Mouse (Mus musculus) midbrain, embryonic 12.5 days (tissue): Measurements from ENCODE around the gene Zp3r. TPM values are rescaled to one million over a fixed set of nuclear protein-coding genes. Genes with fewer than 3 reads are reported as not detected.
A peak's percentile ranks its signal among the peaks of the same experiment; 100 is the strongest.

Experiments used
- ATAC-seq: fragments of 200-750 bp; cut with Nextera tagmentation; 2 replicates; pipeline ENCODE4 v1.8.0; 2017; ENCODE audit warnings: low read depth, moderate TSS enrichment, moderate library complexity; ENCODE audit not compliant: low FRiP score
- H3K27ac ChIP-seq: fragments of 300-500 bp; sonication (generic); replicated peaks from 2 replicates; pipeline ENCODE4 v1.5.1; 2016; ENCODE audit warnings: mild to moderate bottlenecking
- H3K27me3 ChIP-seq: fragments of 300-500 bp; sonication (generic); 2 replicates; pipeline ENCODE4 v1.6.1; 2016; ENCODE audit warnings: mild to moderate bottlenecking
- H3K36me3 ChIP-seq: fragments of 300-500 bp; sonication (generic); 2 replicates; pipeline ENCODE4 v1.6.1; 2016
- H3K4me1 ChIP-seq: fragments of 300-500 bp; sonication (generic); 2 replicates; pipeline ENCODE4 v1.6.1; 2016
- H3K4me2 ChIP-seq: fragments of 300-500 bp; sonication (generic); replicated peaks from 2 replicates; pipeline ENCODE4 v1.6.1; 2016; ENCODE audit warnings: mild to moderate bottlenecking, moderate library complexity
- H3K4me3 ChIP-seq: fragments of 300-500 bp; sonication (generic); 2 replicates; pipeline ENCODE4 v1.5.1; 2016; ENCODE audit warnings: mild to moderate bottlenecking
- H3K9ac ChIP-seq: fragments of 300-500 bp; sonication (generic); replicated peaks from 2 replicates; pipeline ENCODE4 v1.6.1; 2016; ENCODE audit warnings: mild to moderate bottlenecking, moderate library complexity
- H3K9me3 ChIP-seq: fragments of 300-500 bp; sonication (generic); 2 replicates; pipeline ENCODE4 v1.6.1; 2016; ENCODE audit warnings: mild to moderate bottlenecking
- WGBS: fragments of 180-500 bp; shearing (Covaris S2); methylation state at CpG from one replicate; pipeline ENCODE4 v1.1.7; 2016; 5-methylcytosine and 5-hydroxymethylcytosine counted together
- polyA plus RNA-seq: library from polyadenylated mRNA; unstranded; fragments of >200 nt; fragmentation: Nextera tagmentation; extraction: Ambion mirVana; gene quantifications from 2 replicates; pipeline ENCODE4 v1.2.1, GENCODE M21; 2016

Zp3r gene
- polyA plus RNA-seq, 1 experiment from 2014 or later, result not detected

- no peak overlapping the region for H3K27ac ChIP-seq
- no peaks in the 10 kb centered on the region for H3K4me1 ChIP-seq
- no peaks in the 10 kb centered on the region for H3K36me3 ChIP-seq
- H3K4me3 ChIP-seq, result no peak overlapping the region
- H3K9me3 ChIP-seq, result no peaks in the 10 kb centered on the region
- ATAC-seq, result no peak
- no peaks in the 10 kb centered on the region for H3K27me3 ChIP-seq
- H3K9ac ChIP-seq, result no peak overlapping the region
- 94% methylated on average over 4 of the region's 5 CpGs for WGBS
- H3K4me2 ChIP-seq, result no peak overlapping the region
Observed at GRCm38 (mm10) chr1:130551407-130552249, 77.8 kb downstream of the Zp3r start.

- Histone ChIP-seq H3K4me3 (no peak overlapping the region), H3K4me2 (no peak overlapping the region), H3K9ac (no peak overlapping the region), H3K36me3 (no peaks in the 10 kb centered on the region), H3K27ac (no peak overlapping the region), H3K4me1 (no peaks in the 10 kb centered on the region), H3K9me3 (no peaks in the 10 kb centered on the region), H3K27me3 (no peaks in the 10 kb centered on the region)
- WGBS, result 68% methylated on average over 19 of the region's 19 CpGs
- no peak for ATAC-seq
Observed at GRCm38 (mm10) chr1:130550242-130551167, 78.9 kb downstream of the Zp3r start.

- Histone ChIP-seq H3K4me3 (no peak overlapping the region), H3K9ac (no peak overlapping the region), H3K27ac (no peak overlapping the region), H3K4me2 (no peak overlapping the region), H3K36me3 (no peaks in the 10 kb centered on the region), H3K27me3 (no peaks in the 10 kb centered on the region), H3K4me1 (no peaks in the 10 kb centered on the region), H3K9me3 (no peaks in the 10 kb centered on the region)
- ATAC-seq, result no peak
- 84% methylated on average over 6 of the region's 6 CpGs for WGBS
Observed at GRCm38 (mm10) chr1:130549698-130550097, 79.7 kb downstream of the Zp3r start.

GRCm38 (mm10) chr1:130549160-130549559, 80.3 kb downstream of the Zp3r start:
- no peaks in the 10 kb centered on the region for H3K4me1 ChIP-seq
- no peak overlapping the region for H3K4me2 ChIP-seq
- no peak for ATAC-seq
- no peaks in the 10 kb centered on the region for H3K36me3 ChIP-seq
- no peaks in the 10 kb centered on the region for H3K9me3 ChIP-seq
- H3K9ac ChIP-seq, result no peak overlapping the region
- WGBS, result 60% methylated on average over 7 of the region's 7 CpGs
- no peaks in the 10 kb centered on the region for H3K27me3 ChIP-seq
- H3K4me3 ChIP-seq, result no peak overlapping the region
- H3K27ac ChIP-seq, result no peak overlapping the region

DNA sequence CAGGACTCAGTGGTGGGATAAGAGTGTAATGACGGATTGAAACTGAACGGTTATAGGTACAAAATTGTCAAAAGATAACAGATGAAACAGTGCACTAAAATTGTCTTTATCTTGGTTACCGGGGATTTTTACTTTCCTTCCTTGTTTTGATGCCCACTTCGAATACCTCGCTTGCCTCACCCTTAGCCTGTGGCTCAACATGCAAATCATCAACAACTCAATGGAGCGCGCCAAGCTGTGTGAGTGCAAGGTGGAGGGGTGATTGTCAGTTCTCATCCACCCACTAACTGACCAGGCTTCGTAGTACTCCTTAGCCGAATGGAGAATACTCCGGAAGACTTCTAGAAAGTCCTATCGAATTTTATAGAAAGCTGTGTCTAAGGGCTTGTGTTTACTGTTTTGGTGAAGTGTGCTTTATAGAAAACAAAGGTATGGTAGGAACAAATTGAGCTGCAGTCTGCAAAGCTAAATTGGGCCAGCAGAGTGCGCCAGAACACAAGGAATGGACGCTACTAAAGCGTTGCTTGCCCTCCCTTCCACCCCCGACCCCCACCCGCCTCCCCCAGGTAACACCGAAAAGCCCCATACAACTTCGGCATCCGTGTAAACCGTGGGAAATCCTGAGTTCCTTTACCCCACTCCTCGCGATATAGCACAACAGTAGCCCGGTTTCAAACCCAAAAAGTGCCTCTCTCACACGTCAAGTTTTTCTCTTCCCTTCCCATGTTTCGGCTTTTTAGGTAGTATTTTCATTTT, 81.6 kb downstream of the Zp3r start:
- ATAC-seq, result 0 out of 2 replicates have a peak, but pooled peaks have one; percentile 56
- H3K9ac ChIP-seq, result 0 out of 2 replicates have a peak overlapping the region, but pooled peaks have one; percentile 41

More for the DNA sequence above, 81.6 kb downstream of the Zp3r start:
- H3K4me1 ChIP-seq, result no peaks in the 10 kb centered on the region
- H3K9me3 ChIP-seq, result no peaks in the 10 kb centered on the region
- H3K4me3 ChIP-seq, result peak overlapping the region; percentile 28
- H3K27ac ChIP-seq, result no peak overlapping the region
- no peaks in the 10 kb centered on the region for H3K27me3 ChIP-seq
- 24% methylated on average over 25 of the region's 25 CpGs for WGBS
- H3K36me3 ChIP-seq, result no peaks in the 10 kb centered on the region
- H3K4me2 ChIP-seq, result peak overlapping the region; percentile 49

Other genes with a start within 250 kb of the Zp3r start
- gene Cd55b, start 206.6 kb downstream of the Zp3r start, polyA plus RNA-seq, result not detected in 2 replicates
- gene Cd55, start 166.9 kb downstream of the Zp3r start, polyA plus RNA-seq, result 2.5 and 3.2 TPM in 2 replicates
- gene C4bp, start 32.0 kb upstream of the Zp3r start, polyA plus RNA-seq, result not detected in 2 replicates
- gene Gm29427, start 86.2 kb upstream of the Zp3r start, polyA plus RNA-seq, result not detected in 2 replicates
- 22.2 and 22.4 TPM in 2 replicates for gene Yod1, start 87.7 kb upstream of the Zp3r start, polyA plus RNA-seq
- 15.6 and 16.1 TPM in 2 replicates for gene Pfkfb2, start 99.6 kb upstream of the Zp3r start, polyA plus RNA-seq
- gene AA986860, start 102.4 kb upstream of the Zp3r start, polyA plus RNA-seq, result 0.54 and 0.56 TPM in 2 replicates
- gene Fcamr, start 171.3 kb upstream of the Zp3r start, polyA plus RNA-seq, result not detected in 2 replicates
- not detected in 2 replicates for gene Pigr, start 197.1 kb upstream of the Zp3r start, polyA plus RNA-seq
- 0.48 TPM in 1 of 2 replicates, not detected in the other for gene Fcmr, start 236.0 kb upstream of the Zp3r start, polyA plus RNA-seq